Mouse (Mus musculus) 416B (cell line): ENCODE results near the gene Etl4.
"Not testable (repeated sequence)": the region's sequence is repeated elsewhere in the genome, so short reads cannot be mapped to it uniquely, and the experiment has no call there.

Experiments used
- DNase-seq: peaks from one replicate; pipeline ENCODE4 v3.0.0; 2011; ENCODE audit warnings: low read depth

The Etl4 gene

DNA sequence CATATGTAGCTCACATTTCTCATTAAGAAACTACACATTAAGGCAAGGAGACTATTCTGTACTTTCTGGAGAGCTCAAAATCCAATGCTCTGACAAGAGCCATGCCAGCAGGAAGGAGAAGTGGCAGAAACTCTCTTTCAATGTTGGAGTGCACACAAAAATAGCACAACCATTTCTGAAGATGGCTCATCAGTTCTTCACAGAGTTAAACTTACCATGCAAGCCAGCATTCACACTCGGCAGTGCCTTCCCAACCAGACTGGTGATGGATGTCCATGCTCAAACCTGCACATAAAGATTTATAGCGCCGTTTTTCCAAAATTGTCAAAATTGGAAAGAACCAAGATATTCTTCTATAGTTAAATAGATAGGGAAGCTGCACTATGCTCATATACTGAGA, 392.9 kb downstream of the Etl4 start:
- DNase-seq, result no peak

DNA sequence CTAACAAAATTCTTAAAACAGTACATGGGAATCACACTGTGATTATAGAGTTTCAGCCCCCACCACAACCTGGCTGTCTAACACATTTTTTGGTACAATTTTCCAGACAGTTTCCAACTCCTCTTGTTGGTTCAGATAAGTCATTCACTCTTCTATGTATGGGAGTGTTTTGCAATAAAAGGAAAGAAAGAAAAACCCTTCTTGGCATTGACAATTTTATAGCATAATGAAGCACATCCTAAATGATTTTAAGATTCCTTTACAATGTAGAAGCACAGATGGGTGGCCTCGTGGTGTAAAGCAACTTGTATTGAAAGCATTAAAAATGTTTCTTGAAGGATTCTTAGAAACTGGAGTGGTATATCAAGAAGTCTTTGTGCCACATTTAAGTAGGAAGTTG, 415.4 kb downstream of the Etl4 start:
- DNase-seq, result no peak

DNA sequence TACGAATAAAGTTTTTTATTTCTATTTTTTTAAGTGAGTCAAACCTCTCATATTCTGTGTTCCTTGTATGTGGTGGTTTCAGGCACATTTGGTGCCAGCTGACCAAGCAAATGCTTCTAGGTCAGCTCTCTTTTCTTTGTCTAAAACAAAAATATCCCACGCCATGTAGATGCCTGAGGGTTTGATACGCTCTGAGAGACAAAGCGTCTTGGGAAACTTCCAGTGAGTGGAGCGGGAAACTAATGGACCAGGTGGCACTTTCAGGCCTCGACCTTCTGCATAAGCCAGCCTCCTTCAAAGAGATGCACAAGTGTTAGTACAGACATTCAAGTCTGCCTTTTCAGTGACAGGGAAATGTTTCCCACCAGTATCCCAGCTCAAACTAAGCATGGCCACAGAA, 426.6 kb downstream of the Etl4 start:
- DNase-seq, result no peak

DNA sequence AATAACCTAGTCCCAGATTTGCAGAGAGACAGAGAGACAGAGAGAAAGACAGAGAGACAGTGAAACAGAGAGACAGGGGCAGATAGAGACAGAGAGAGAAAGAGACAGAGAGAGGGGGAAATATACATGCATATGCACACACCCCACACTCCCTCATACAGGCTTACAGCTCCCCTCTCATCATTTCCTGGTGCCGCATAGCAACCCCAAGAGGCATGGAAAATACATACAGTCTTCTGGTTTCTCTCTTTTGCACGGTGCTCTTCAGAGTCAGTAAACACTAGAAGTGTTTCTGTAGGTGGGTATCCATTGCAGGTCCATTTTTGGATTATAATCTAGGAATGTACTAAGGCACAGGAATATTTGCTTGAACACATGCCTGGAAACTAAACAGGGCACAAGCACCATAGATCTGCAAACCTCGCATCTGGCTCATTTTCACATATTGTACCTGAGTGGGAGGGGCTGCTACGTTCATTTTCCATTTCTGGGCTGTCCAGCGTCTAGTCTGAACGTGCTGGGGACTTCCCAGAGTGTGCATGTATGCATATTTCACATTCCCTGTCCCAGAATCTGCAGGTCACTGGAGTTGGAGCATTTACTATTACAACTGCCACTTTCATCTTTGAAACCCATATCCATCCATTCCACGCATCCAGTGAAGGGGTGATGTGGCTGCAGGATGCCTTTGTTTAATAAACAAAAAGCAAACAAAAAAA, 429.6 kb downstream of the Etl4 start:
- no peak for DNase-seq

DNA sequence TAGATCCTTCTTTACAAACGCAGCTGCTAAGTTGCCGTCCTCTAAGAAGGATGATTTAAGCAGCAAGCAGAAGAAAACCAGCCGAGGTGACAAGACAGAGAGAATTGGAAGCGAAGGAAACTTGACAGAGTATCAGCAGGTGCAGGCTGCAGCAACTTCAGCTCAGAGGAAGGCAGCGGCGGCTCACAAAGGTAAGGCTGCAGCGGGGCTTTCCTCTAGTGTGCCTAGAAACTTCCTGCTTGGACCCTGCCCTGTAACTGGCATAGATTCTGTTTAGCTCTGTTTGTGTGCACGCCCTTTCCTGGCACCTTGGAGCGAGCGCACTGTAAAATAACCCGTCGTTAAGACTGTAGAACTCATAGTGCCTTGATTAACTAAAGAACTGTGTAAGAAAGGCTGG, 430.3 kb downstream of the Etl4 start:
- DNase-seq, result no peak

DNA sequence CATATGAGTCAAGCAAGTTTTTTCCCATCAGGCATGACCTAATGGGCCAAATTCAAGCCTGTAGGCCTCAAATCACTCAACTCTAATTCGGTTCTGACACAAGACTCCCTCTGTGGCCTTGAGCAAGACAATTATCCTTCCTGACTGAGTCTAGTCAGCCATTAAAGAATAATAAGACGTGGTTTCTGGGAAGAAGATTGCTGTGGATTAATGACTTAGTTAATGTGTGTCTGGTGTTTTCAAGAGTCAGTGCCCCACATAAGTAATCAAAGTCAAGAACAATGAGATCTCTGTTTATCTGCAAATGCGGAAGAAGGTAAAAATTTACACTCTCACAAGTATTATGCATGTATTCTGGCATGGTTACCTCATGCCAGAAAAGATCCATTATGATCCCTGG, 437.3 kb downstream of the Etl4 start:
- DNase-seq, result no peak

DNA sequence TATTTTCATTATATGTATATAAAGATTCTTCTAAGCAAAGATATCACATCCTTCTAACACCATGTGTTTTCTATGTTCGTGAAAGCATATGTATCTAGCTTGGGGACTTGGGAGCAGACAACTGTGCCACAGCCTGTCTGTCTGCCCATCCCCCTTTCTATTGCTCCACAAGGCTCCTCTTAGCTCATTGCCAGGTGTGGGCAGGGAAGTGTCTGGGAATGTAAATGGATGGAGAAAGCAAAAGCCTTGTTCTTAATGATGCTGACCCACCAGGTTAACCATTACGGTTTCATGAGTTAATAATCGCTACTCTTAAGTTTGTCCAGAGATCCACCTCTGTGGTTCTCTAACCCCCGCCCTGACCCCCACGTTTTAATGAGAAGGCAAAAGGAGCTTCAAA, 439.7 kb downstream of the Etl4 start:
- no peak for DNase-seq

DNA sequence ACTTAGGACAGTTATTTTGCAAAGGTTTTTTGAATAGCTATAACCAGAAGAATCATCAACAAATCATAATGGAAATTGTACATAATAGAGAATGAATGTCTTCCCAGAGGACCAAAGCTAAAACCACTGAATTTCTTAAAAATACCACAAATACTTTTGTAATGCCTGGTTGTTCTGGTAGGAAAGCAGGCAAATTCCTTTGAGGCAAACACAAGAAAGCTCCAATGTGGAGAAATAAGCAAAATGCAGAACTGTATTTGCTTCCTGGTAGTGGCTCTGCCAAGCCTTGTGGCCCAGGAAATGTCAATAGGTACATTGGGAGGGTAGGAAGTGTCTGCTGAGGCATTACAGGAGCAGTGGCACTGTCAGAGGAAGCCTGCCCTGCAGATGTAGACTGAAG, 443.2 kb downstream of the Etl4 start:
- DNase-seq, result no peak

DNA sequence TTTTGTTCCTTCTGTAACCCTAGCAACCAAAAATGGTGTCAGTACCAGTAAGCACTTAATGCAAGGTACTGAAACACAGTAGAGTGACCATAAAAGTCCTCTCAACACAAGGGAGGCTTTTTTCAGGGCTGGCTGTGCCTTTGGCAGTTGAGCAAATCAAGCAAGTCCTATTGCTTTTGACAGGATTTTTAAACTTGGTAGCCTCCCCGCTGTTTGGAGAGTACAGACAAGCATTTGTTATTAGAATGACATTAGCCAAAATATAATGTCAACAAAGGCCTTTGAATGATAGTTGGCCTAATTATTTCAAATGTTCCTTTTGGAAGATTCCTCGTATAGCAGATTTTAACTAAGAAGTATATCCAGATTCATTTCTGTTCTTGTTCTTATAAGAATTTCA, 467.4 kb downstream of the Etl4 start:
- DNase-seq, result no peak

DNA sequence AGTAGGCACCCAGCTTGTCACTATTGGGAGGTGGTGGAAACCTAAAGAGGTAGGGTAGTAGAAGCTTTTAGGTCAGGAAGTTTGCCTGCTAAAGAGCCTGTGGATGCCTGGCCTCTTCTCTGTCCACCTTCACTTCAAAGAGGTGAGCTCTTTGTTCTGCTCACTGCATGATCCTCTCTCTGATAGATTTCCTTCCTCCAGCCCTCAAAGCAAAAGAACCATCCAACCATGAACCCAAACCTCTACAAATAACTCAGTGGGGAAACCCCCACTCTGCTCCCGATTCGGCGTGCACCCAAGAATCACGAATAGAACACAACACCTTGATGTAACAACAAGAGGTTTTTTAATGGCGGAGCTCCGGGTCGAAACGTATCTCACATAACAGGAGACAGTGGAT, 471.3 kb downstream of the Etl4 start:
- not testable (repeated sequence) for DNase-seq

DNA sequence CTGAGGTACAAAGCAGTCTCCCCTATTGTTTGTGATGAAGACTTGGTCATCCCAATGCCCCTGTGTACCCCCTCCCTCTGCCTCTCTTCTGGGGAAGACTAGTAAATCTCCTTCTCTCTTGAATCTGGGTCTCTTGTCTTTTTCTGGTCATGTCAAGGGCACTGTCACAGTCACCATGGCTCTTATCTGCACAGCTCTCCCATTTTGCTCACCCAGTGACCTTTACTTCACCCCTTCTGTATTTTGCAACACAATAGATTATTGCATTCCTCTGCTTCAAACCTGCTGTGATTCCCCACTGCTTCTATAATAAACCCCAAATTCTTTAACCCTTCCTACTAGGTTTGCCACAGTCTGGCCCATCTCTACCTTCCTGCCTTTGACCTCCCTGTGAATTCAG, 484.5 kb downstream of the Etl4 start:
- no peak for DNase-seq

DNA sequence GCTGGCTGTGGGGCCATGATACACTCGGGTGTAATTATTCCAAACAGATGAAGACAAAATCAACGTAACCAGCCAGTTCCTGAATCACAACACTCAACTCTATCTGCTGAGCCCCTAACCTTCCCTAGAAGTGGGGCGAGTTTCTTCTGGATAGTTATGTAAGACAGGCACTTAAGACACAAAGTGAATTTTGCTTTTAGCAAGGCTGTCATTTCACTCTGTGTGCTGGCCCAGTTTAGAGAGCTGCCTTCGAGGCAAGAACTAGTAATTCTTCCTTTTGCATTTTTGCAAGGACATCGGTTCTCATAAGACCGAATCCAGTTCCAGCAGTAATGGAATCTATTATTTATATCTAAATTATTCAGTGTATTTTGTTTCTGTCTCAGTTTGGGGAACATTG, 487.4 kb downstream of the Etl4 start:
- DNase-seq, result no peak

DNA sequence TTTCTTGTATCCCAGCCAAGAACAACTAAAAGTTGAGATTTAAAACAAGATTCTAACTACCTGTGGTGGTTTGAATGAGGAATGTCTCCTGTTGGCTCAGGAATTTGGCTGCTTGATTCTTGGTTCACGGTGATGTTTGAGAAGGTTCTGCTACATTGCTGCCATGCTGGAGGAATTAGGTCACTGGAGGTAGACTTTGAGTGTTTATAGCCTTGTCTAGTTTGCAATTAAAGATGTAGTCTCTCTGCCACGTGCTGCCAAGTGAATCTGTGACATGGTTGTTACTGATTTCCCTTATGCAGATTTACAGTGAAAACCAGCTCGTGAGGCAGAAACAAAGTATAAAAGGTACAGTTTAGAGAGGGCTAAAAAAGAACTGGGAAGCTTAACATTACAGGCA, 491.0 kb downstream of the Etl4 start:
- no peak for DNase-seq

DNA sequence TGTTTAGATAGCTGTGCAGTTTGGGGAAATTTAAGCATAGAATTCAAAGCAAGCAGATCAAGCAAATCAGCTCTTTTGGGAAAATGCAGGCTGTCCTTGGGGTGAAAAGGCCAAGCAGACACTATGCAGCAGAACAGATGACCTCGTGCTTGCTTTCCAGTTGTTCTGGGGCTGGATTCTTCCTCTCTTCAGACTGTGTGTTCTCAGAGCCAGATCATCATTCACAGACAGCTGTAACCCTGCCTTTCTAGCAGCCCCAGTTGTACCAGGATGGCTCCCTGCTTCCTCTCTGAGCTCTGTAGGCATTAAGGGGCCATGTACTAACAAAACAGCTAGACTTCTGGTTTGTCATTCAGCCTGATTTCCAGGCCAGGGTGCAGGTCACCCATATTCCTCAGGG, 494.8 kb downstream of the Etl4 start:
- DNase-seq, result no peak

DNA sequence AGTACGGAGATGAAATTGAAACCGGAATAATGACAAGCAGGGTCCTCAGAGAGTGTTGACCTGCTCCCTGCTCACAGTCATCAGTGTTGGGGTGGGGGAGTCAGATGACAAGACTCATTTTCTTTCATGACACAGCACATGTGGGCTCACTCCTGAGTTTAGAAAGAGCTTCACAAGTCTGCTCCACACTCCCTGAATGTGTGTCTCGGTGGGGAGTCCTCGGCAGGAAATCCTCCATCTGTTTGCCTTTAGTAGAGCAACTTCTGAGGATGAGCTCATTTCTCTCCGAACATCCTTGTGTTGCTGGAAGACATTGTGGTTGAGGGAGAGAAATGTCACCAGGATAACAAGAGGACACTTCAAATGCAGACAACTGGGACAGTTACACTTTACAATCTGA, 497.5 kb downstream of the Etl4 start:
- DNase-seq, result no peak

DNA sequence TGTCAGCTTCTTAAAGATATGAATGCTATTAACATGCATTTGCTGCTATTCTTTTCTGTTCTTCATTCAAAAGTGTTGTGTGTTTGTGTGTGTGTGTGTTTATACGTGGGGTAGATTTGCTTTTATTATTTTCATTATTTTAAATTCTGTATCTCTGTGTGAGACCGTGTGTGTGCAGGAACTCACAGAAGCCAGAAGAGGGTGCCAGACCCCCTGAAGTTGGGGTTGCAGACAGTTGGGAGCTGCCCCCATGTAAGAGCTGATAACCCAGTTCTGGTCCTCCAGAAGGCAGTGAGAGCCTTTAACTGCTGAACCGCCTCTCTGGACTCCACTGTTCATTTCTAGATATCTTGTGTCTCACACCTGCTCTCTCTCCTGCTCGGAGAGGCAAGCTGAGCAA, 505.3 kb downstream of the Etl4 start:
- DNase-seq, result no peak

DNA sequence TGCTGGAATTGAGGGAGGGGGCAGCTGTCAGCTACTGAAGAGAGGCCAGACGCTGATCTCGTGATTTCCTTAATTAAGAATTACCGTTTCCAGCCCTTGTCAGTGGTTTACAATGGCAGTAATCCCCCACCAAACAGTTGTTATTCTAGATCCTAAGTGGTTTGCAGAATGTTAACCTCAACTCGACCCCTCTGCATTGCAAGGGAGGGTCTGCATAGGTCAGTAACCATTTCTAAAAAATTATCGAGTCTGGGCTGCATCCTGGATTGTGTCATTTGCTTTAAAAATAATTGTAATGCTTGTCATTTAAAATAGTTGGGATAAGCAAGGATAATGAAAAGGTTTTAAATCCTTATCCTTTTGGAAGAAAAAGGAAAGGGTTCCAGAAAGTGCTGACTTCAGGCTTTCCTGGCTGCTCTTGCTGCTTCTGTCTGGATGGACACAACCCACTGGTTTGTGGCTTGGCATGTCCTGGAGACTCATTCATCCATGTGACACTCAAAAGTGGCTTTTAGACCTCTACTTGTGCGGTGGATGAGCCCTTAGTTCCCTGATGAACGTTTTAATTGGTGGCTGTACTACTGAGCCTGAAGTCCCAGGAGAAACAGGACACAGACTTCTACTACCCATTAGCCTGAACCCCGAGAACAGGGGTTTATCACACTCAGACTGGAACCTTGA, 507.5 kb downstream of the Etl4 start:
- DNase-seq, result no peak

DNA sequence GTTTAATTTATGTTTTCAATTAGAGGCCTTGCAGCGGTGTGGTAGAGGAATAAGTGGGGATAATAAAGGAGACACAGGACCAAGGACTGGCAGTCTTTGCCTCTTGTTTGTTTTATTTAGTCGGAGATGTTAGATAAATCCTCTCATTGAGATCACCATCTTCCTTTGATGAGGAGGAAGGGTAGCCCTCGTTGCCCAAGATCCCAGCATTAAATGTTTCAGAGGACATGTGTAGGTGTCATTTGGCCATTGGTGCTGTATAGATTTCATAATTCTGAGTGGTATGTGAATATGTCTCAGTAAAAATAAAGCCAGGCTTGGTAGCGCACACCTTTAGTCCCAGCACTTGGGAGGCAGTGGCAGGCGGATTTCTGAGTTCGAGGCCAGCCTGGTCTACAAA, 508.4 kb downstream of the Etl4 start:
- DNase-seq, result no peak

DNA sequence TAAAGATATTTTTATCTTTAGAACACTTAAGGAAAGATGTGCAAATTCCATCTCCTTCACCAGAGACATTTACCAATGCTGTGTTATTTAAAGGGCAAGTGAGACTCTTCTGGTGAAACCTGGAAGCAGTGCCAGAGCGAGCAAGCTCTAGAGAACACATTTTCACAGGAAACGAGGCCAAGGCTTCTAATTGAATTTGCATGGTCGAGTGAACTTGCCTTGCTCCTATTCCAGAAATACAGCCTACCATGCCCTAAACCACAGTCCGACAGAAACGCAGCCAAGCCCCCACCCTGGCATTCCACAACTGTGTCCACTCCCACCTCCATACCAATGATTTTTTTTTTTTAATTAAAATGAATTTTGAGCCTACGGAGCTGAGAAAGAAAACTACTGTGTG, 510.4 kb downstream of the Etl4 start:
- no peak for DNase-seq

DNA sequence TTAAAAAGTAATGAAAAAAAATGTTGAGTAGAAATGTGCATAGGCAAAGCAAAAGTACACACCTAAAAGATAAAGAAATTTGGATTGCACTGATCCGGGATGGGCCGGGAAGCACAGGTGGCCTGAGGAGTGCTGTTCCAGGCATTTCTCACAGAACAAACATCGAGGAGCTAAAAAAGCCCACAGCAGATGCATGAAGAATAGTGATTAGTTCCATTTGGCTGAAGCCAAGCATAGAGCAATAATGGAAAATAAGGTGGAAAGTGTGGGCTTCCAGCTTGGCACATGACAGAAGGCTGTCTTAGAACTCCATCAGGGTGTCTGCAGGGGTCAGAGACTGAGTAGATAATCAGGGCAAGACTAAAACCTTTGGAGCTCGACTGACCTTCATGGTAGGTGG, 512.7 kb downstream of the Etl4 start:
- no peak for DNase-seq

DNA sequence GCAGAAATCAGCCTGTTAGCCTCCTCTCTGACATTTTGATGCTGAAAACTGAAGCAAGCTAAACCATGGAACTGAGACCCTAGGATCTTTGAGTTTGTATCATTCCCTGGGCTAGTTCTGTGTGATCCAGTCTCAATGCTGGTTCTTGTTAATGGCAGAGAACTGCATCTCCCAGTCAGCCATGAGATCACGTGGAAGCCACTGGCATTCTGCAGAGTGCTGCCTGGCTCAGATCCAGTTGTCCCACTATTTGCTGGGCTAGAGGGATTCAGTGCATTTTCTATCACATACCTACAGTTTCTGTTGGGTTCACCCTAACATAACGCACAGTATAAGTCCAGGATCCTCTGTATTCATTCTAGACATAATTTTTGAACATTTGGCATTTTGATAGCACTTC, 524.1 kb downstream of the Etl4 start:
- no peak for DNase-seq

DNA sequence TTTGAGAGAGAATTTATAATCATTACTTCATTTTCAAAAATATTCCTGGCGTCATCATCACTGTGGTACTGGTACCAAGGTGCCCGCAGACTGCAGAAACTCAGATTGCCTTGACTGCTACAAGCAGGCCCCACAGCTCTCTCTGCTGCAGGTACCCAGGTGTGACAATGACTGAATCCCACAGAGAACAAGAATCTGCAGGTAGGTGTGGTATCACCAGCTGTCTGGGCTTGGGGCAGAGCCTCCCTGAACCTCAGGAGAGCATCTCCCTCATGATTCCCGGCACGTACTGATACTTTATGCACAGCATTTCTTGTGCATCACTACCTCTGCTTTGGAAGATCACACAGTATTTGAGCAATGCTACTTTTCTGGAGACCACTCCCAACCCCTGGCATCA, 526.0 kb downstream of the Etl4 start:
- no peak for DNase-seq

DNA sequence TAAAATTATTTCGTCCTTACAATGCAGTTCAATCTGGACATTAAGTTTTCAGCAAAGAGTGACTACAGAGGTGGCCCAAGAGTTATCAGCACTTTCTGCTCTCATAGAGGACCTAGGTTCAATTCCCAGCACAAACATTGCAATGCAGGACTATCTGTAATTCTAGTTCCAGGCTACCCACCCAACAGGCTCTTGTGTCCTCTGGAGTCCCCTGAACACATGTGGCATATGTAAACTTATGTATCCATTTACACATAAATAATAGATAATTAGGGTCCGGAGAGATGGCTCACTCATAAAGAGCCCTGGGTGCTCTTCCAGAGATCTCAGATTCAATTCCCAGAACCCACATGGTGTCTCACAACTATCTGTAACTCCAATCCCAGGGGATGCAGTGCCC, 533.2 kb downstream of the Etl4 start:
- no peak for DNase-seq
